Mouse (Mus musculus): ENCODE results near the gene Agap1. TPM values are rescaled to one million over a fixed set of nuclear protein-coding genes. Genes with fewer than 3 reads are reported as not detected.
A peak's percentile ranks its signal among the peaks of the same experiment; 100 is the strongest.

Gene Agap1
- polyA plus RNA-seq, 1 experiment from 2014 or later = 28.6 TPM

DNA sequence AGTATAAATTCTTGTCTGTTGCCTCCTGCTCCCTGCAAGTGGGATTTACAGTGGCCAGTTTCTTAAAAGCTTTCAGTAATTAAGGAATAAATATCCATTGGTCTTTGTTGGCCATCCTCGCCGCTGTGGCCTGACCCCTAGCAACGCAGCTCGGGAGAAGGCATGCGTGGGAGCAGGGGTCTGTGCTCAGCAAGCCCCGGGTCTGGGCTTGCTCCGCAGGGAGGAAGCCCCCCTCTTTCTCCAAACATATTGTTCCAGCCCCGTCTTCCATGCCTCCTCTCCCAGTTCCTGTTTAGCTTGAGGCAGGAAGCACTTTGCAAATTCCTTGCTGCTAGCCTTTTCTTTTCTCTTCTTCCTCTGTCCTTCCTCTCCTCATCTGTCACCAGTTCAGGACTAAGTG is 425.6 kb downstream of the Agap1 start:
- Histone ChIP-seq H3K9me3 (replicated peaks; ENCODE audit: control insufficient read depth, low read length) (no peaks in the 10 kb centered on the region), H3K36me3 (ENCODE audit: control insufficient read depth, insufficient read depth, low read length) (0 out of 2 replicates have a peak, but pooled peaks cover 2% of the 10 kb centered on the region), H3K9ac (ENCODE audit: low read length) (no peak overlapping the region), H3K27ac (ENCODE audit: low read depth, low read length) (no peak overlapping the region), H3K4me2 (ENCODE audit: low read length) (no peak overlapping the region), H3K4me1 (ENCODE audit: control insufficient read depth, insufficient read depth, low read length) (peaks cover 10% of the 10 kb centered on the region; the same call in 1 of the 2 replicates), H3K27me3 (replicated peaks; ENCODE audit: control insufficient read depth, insufficient read depth, low read length) (0 out of 2 replicates have a peak, but pooled peaks cover 3% of the 10 kb centered on the region), H3K4me3 (ENCODE audit: low read depth, low read length) (no peak overlapping the region)
- no peak for DNase-seq (ENCODE audit: low spot score)
- ATAC-seq = no peak
- WGBS = 34% methylated on average over 8 of the region's 8 CpGs

DNA sequence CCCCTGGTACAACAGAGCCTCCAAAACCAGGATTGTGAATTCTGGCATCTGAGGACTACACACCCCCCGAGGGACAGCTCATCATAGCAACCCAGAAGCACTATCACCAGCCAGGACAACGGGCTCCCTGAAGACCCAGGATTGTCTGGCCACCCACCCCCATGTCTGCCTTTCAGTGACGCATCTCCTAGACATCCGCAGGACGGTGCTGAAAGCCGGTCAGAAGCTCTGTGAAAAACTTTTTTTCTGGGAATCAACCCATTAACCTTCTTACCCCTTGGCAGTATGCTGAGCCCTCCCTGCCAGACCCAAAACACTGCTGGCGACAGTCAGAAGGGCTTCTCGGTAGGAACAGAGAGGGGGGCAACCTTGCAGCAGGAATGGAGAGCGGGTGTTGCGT is 426.2 kb downstream of the Agap1 start:
- H3K9me3 ChIP-seq (replicated peaks; ENCODE audit: control insufficient read depth, low read length) = no peaks in the 10 kb centered on the region
- no peak for DNase-seq (ENCODE audit: low spot score)
- 84% methylated on average over 10 of the region's 10 CpGs for whole genome bisulfite sequencing

DNA sequence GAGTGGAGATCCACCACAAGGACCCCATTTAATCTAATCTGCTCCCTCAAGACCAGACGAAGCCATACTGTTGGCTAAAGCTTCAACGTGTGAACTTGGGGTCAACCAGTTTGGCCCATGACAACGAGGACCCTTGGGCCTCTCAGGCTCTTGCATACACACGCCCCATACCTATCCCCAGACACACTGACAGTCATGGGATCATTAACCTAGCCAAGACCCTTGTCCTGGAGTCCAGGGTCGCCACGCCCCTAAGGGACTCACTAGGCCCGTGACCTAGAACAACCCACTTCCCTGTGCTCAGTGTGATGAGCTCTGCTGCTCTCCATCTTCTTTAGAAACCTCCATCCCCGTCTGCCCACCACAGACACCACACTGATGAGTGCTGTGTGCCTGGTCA is 429.7 kb downstream of the Agap1 start:
- Histone ChIP-seq H3K27me3 (replicated peaks; ENCODE audit: control insufficient read depth, insufficient read depth, low read length) (no peaks in the 10 kb centered on the region), H3K4me2 (ENCODE audit: low read length) (no peak overlapping the region), H3K9ac (ENCODE audit: low read length) (no peak overlapping the region), H3K9me3 (replicated peaks; ENCODE audit: control insufficient read depth, low read length) (no peaks in the 10 kb centered on the region), H3K4me3 (ENCODE audit: low read depth, low read length) (no peak overlapping the region), H3K4me1 (ENCODE audit: control insufficient read depth, insufficient read depth, low read length) (no peaks in the 10 kb centered on the region), H3K36me3 (ENCODE audit: control insufficient read depth, insufficient read depth, low read length) (peaks cover 17% of the 10 kb centered on the region), H3K27ac (ENCODE audit: low read depth, low read length) (no peak overlapping the region)
- ATAC-seq (no peak), DNase-seq (ENCODE audit: low spot score) (no peak)
- WGBS = 94% methylated on average over 8 of the region's 8 CpGs

More for the DNA sequence above, 426.2 kb downstream of the Agap1 start:
- Histone ChIP-seq H3K4me3 (ENCODE audit: low read depth, low read length) (no peak overlapping the region), H3K36me3 (ENCODE audit: control insufficient read depth, insufficient read depth, low read length) (no peaks in the 10 kb centered on the region), H3K4me1 (ENCODE audit: control insufficient read depth, insufficient read depth, low read length) (peaks cover 10% of the 10 kb centered on the region; the same call in 1 of the 2 replicates), H3K27ac (ENCODE audit: low read depth, low read length) (no peak overlapping the region), H3K4me2 (ENCODE audit: low read length) (no peak overlapping the region), H3K27me3 (replicated peaks; ENCODE audit: control insufficient read depth, insufficient read depth, low read length) (0 out of 2 replicates have a peak, but pooled peaks cover 3% of the 10 kb centered on the region), H3K9ac (ENCODE audit: low read length) (no peak overlapping the region)
- no peak for ATAC-seq

DNA sequence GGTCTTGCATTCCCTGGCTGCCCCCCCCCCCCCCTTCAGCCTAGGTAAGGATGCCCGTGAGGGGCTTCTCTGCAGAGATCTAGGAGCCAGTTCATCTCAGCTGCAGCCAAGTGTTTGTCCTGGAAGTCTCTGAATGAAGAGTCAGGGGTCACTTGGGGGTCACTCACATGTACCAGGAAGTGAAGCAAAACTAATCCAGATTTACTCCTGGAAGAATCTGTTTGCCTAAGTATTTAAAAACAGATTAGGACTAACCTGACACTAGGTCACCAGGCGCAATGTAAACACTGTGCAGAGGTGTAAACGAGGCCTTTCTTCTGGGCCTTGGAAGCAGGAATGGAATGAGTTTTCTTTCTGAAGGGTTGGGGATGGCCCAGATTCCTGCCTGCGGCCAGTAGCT is 431.1 kb downstream of the Agap1 start:
- 33% methylated on average over 4 of the region's 4 CpGs for WGBS
- no peaks in the 10 kb centered on the region for H3K4me1 ChIP-seq (ENCODE audit: control insufficient read depth, insufficient read depth, low read length)
- no peaks in the 10 kb centered on the region for H3K27me3 ChIP-seq (replicated peaks; ENCODE audit: control insufficient read depth, insufficient read depth, low read length)
- H3K9ac ChIP-seq (ENCODE audit: low read length) = no peak overlapping the region
- peaks cover 27% of the 10 kb centered on the region for H3K36me3 ChIP-seq (ENCODE audit: control insufficient read depth, insufficient read depth, low read length)
- H3K4me3 ChIP-seq (ENCODE audit: low read depth, low read length) = no peak overlapping the region
- DNase-seq (ENCODE audit: low spot score) (no peak), ATAC-seq (no peak)
- H3K4me2 ChIP-seq (ENCODE audit: low read length) = no peak overlapping the region
- no peaks in the 10 kb centered on the region for H3K9me3 ChIP-seq (replicated peaks; ENCODE audit: control insufficient read depth, low read length)
- no peak overlapping the region for H3K27ac ChIP-seq (ENCODE audit: low read depth, low read length)

DNA sequence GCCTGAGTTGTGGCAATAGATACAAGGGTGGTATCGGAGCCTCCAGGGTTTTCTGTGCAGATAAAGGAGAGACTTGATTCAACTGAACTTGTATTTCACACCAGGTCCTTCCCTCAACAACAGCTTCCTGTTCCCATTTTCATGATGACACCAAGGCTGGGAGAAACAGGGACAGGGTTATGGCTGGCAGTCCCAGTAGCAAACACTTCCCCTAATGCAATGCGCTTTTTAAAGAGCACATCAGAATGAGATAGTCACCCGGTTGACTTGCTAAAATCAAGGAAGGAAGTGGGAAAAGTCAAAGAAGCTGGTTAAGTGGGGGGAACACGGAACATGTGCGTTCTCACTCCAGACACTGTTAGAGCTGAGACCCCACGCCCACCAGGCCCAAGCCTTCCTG is 436.8 kb downstream of the Agap1 start:
- Histone ChIP-seq H3K4me3 (ENCODE audit: low read depth, low read length) (no peak overlapping the region), H3K9ac (ENCODE audit: low read length) (no peak overlapping the region), H3K9me3 (replicated peaks; ENCODE audit: control insufficient read depth, low read length) (no peaks in the 10 kb centered on the region), H3K36me3 (ENCODE audit: control insufficient read depth, insufficient read depth, low read length) (peaks cover 37% of the 10 kb centered on the region), H3K4me2 (ENCODE audit: low read length) (no peak overlapping the region), H3K27me3 (replicated peaks; ENCODE audit: control insufficient read depth, insufficient read depth, low read length) (no peaks in the 10 kb centered on the region), H3K4me1 (ENCODE audit: control insufficient read depth, insufficient read depth, low read length) (peaks cover 2% of the 10 kb centered on the region; the same call in 1 of the 2 replicates), H3K27ac (ENCODE audit: low read depth, low read length) (no peak overlapping the region)
- ATAC-seq (no peak), DNase-seq (ENCODE audit: low spot score) (no peak)
- WGBS = 91% methylated on average over 6 of the region's 6 CpGs

DNA sequence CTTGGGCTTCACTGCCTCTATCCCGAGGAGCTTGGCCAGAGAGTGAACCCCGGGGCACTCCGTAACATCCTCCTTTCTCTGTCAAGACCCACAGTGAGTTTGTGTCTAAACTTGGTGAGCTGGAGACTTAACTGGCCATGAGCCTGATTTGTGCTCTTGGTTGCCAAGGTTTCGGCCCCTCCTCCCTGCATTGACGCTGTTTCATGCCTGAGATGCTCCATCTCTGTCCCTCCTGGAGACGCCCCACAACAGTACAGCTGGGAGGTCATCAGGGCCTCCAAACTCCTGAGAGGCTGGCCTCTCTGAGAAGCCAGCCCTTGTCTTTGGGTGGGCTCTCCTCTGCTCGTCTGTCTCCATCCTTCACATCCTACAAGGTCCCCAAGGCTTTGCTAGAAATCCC is 437.7 kb downstream of the Agap1 start:
- Histone ChIP-seq H3K9me3 (replicated peaks; ENCODE audit: control insufficient read depth, low read length) (no peaks in the 10 kb centered on the region), H3K4me2 (ENCODE audit: low read length) (no peak overlapping the region), H3K27me3 (replicated peaks; ENCODE audit: control insufficient read depth, insufficient read depth, low read length) (no peaks in the 10 kb centered on the region), H3K9ac (ENCODE audit: low read length) (no peak overlapping the region), H3K4me3 (ENCODE audit: low read depth, low read length) (no peak overlapping the region), H3K36me3 (ENCODE audit: control insufficient read depth, insufficient read depth, low read length) (peaks cover 40% of the 10 kb centered on the region), H3K27ac (ENCODE audit: low read depth, low read length) (no peak overlapping the region), H3K4me1 (ENCODE audit: control insufficient read depth, insufficient read depth, low read length) (peaks cover 2% of the 10 kb centered on the region; the same call in 1 of the 2 replicates)
- ATAC-seq (no peak), DNase-seq (ENCODE audit: low spot score) (no peak)
- 39% methylated on average over 7 of the region's 7 CpGs for WGBS

DNA sequence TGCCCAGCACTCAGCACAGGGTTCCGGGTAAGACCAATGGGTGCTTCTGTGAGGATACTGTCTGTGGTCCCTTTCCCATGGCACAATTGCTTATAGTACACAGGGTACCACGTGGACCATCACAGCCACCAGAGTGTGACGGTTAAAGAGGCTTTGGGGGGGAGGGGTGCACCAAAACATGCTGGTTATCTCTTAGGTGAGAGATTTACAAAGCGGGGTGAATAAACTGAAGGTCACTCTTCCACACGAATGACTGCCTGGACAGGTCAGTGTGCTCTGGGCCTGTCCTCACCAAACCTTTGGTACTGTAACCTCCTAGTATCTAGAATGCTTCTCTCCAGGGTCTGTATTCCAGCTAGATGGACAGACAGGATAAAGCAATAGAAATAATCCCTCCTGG is 441.2 kb downstream of the Agap1 start:
- peaks cover 2% of the 10 kb centered on the region for H3K4me1 ChIP-seq (ENCODE audit: control insufficient read depth, insufficient read depth, low read length)
- peaks cover 12% of the 10 kb centered on the region; the same call in 1 of the 2 replicates for H3K36me3 ChIP-seq (ENCODE audit: control insufficient read depth, insufficient read depth, low read length)
- no peaks in the 10 kb centered on the region for H3K9me3 ChIP-seq (replicated peaks; ENCODE audit: control insufficient read depth, low read length)
- H3K4me2 ChIP-seq (ENCODE audit: low read length) = no peak overlapping the region
- H3K9ac ChIP-seq (ENCODE audit: low read length) = no peak overlapping the region
- no peaks in the 10 kb centered on the region for H3K27me3 ChIP-seq (replicated peaks; ENCODE audit: control insufficient read depth, insufficient read depth, low read length)
- no peak overlapping the region for H3K4me3 ChIP-seq (ENCODE audit: low read depth, low read length)
- 87% methylated on average over 5 of the region's 5 CpGs for WGBS
- no peak for DNase-seq (ENCODE audit: low spot score)
- H3K27ac ChIP-seq (ENCODE audit: low read depth, low read length) = no peak overlapping the region
- no peak for ATAC-seq

DNA sequence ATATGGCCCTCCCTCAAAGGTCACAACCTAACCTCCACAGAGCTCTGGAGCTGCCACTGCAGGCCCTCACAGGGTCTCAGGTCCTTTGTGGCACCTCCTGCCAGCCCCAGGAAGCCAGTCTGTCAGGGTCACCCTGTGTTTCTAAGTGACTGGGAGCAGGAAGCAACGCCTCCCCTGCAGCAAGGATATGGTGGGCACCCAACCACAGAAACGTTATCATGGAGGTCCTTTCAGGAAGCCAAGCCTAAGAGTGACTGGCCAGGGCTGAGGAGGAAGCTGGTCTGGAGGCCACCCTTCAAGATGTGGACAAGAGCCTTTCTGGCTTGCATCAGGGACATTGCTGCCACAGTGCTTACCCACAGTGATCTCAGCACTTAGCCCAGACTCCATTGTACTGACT is 444.4 kb downstream of the Agap1 start:
- WGBS = 87% methylated on average over 2 of the region's 2 CpGs
- no peak for ATAC-seq

DNA sequence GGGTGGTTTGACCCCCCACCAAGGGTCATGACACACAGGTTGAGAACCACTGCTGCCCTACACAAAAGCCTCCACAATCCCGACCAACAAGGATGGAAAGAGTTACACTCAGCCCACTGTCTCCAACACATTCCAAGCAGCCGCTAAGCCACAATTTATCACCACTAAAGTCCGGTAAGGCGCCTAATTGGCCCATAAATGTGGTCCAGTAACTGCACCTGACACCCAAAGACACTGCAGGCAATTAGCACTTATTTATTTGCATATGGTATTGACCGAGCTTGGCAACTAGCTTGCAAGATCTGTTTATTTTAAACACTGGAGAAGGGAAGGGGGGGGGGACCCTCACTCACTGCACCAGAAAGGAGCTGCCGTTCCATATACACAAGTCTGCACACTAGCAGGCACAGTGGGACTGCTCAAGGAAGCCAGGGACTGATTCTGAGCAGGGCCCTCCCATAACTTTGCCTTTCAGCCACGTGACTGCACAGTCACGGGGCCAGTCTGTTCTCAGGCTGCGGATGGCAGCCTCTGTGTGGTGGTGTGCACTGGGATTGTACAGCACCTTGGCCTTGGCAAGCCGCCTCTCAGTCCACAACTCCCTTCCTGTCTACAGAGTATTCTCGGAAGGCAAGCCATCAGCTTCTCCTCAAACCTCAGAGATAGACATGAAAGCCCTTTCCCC is 445.3 kb downstream of the Agap1 start:
- H3K9ac ChIP-seq (ENCODE audit: low read length) = no peak overlapping the region
- H3K4me2 ChIP-seq (ENCODE audit: low read length) = no peak overlapping the region
- no peaks in the 10 kb centered on the region for H3K27me3 ChIP-seq (replicated peaks; ENCODE audit: control insufficient read depth, insufficient read depth, low read length)
- ATAC-seq = peak; percentile 20; the same call in 1 of the 2 replicates
- H3K4me3 ChIP-seq (ENCODE audit: low read depth, low read length) = no peak overlapping the region
- no peaks in the 10 kb centered on the region for H3K9me3 ChIP-seq (replicated peaks; ENCODE audit: control insufficient read depth, low read length)
- H3K4me1 ChIP-seq (ENCODE audit: control insufficient read depth, insufficient read depth, low read length) = no peaks in the 10 kb centered on the region; the same call in 1 of the 2 replicates
- peak; percentile 48 for DNase-seq (ENCODE audit: low spot score)
- WGBS = 63% methylated on average over 11 of the region's 11 CpGs
- no peak overlapping the region for H3K27ac ChIP-seq (ENCODE audit: low read depth, low read length)
- 0 out of 2 replicates have a peak, but pooled peaks cover 3% of the 10 kb centered on the region for H3K36me3 ChIP-seq (ENCODE audit: control insufficient read depth, insufficient read depth, low read length)

More for the DNA sequence above, 444.4 kb downstream of the Agap1 start:
- Histone ChIP-seq H3K4me1 (ENCODE audit: control insufficient read depth, insufficient read depth, low read length) (no peaks in the 10 kb centered on the region; the same call in 1 of the 2 replicates), H3K9me3 (replicated peaks; ENCODE audit: control insufficient read depth, low read length) (no peaks in the 10 kb centered on the region), H3K4me2 (ENCODE audit: low read length) (no peak overlapping the region), H3K9ac (ENCODE audit: low read length) (no peak overlapping the region), H3K27ac (ENCODE audit: low read depth, low read length) (no peak overlapping the region), H3K27me3 (replicated peaks; ENCODE audit: control insufficient read depth, insufficient read depth, low read length) (no peaks in the 10 kb centered on the region), H3K4me3 (ENCODE audit: low read depth, low read length) (no peak overlapping the region), H3K36me3 (ENCODE audit: control insufficient read depth, insufficient read depth, low read length) (0 out of 2 replicates have a peak, but pooled peaks cover 3% of the 10 kb centered on the region)
- no peak for DNase-seq (ENCODE audit: low spot score)

Measured in forebrain, embryonic 14.5 days (tissue).